Mouse (Mus musculus): ENCODE measurements at regions not wholly inside any gene's neighbourhood (a gene's known extent, or its start where the extent isn't known, plus 50 kb on each side); places are given as distances from the start of the nearest gene placed in this dataset.

GRCm38 (mm10) chr13:40608526-40608925 lies 129.7 kb downstream of the Tfap2a start:
- Histone ChIP-seq H3K9ac (ENCODE audit: low read length) (no peak overlapping the region), H3K4me3 (replicated peaks; ENCODE audit: low read length) (no peak overlapping the region), H3K36me3 (ENCODE audit: control insufficient read depth, insufficient read depth, low read length) (no peaks in the 10 kb centered on the region), H3K27me3 (ENCODE audit: control insufficient read depth, insufficient read depth, low read length) (no peaks in the 10 kb centered on the region), H3K9me3 (replicated peaks; ENCODE audit: control insufficient read depth, low read length) (no peaks in the 10 kb centered on the region), H3K27ac (ENCODE audit: low read length) (no peak overlapping the region), H3K4me2 (ENCODE audit: low read depth, low read length) (no peak overlapping the region), H3K4me1 (ENCODE audit: control insufficient read depth, insufficient read depth, low read length) (peaks cover 6% of the 10 kb centered on the region; the same call in 1 of the 2 replicates)
- WGBS = 73% methylated on average over 4 of the region's 4 CpGs
- ATAC-seq (ENCODE audit: insufficient read depth, low FRiP score) = no peak

- Histone ChIP-seq H3K27me3 (ENCODE audit: control insufficient read depth, insufficient read depth, low read length) (no peaks in the 10 kb centered on the region), H3K4me3 (replicated peaks; ENCODE audit: low read length) (peak overlapping the region; percentile 17), H3K9me3 (replicated peaks; ENCODE audit: control insufficient read depth, low read length) (no peaks in the 10 kb centered on the region), H3K9ac (ENCODE audit: low read length) (peak overlapping the region; percentile 34; the same call in 1 of the 2 replicates), H3K36me3 (ENCODE audit: control insufficient read depth, insufficient read depth, low read length) (no peaks in the 10 kb centered on the region), H3K4me2 (ENCODE audit: low read depth, low read length) (peak overlapping the region; percentile 48), H3K27ac (ENCODE audit: low read length) (no peak overlapping the region), H3K4me1 (ENCODE audit: control insufficient read depth, insufficient read depth, low read length) (peaks cover 6% of the 10 kb centered on the region; the same call in 1 of the 2 replicates)
- WGBS = 33% methylated on average over 25 of the region's 25 CpGs
- ATAC-seq (ENCODE audit: insufficient read depth, low FRiP score) = peak; percentile 47; the same call in 1 of the 2 replicates
Measured at GRCm38 (mm10) chr13:40606405-40607271, 131.5 kb downstream of the Tfap2a start.

GRCm38 (mm10) chr13:40605686-40606404 lies 132.3 kb downstream of the Tfap2a start:
- Histone ChIP-seq H3K9me3 (replicated peaks; ENCODE audit: control insufficient read depth, low read length) (no peaks in the 10 kb centered on the region), H3K27ac (ENCODE audit: low read length) (no peak overlapping the region), H3K27me3 (ENCODE audit: control insufficient read depth, insufficient read depth, low read length) (no peaks in the 10 kb centered on the region), H3K4me1 (ENCODE audit: control insufficient read depth, insufficient read depth, low read length) (peaks cover 6% of the 10 kb centered on the region; the same call in 1 of the 2 replicates), H3K36me3 (ENCODE audit: control insufficient read depth, insufficient read depth, low read length) (no peaks in the 10 kb centered on the region), H3K4me2 (ENCODE audit: low read depth, low read length) (peak overlapping the region; percentile 48), H3K9ac (ENCODE audit: low read length) (0 out of 2 replicates have a peak overlapping the region, but pooled peaks have one; percentile 34), H3K4me3 (replicated peaks; ENCODE audit: low read length) (no peak overlapping the region; the same call in 1 of the 2 replicates)
- no peak for ATAC-seq (ENCODE audit: insufficient read depth, low FRiP score)
- WGBS = 53% methylated on average over 16 of the region's 16 CpGs

DNA sequence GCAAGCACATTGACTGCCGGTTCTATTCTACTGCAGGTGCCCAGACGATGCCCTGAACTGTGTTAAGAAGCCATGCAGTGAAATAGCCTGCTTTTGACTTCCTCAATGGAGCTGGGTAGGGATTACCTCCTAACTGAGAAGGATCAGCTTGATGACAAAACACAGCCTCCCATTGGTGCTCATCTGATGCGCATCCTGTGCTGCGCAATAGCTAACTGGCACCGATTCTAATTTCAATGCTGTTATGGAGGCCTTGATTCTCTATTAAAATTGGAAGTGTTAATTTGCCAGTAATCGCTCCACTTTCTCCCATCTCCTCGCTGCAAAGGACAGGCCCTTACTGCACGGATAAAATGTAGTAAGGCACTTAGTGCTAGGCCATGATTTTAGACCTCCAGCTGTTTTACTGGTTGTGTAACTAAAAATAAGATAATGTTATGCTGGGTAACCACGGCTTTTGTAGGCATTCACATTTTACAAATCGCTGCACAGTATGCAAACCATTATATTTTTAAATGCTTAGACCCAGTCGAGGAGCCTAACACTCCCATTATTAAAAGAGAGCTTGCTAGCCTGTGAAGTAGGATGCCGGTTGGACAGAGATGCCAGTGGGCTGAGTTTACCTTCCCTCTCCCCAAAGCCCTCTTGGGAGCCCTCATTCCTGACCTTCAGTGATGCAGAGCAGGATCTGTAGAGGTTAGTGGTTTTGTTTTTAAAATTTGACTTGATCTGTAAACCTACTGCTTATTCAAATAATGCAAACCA lies 163.0 kb downstream of the Tfap2a start:
- WGBS = 88% methylated on average over 12 of the region's 12 CpGs
- ATAC-seq (ENCODE audit: insufficient read depth, low FRiP score) = no peak
- H3K9ac ChIP-seq (ENCODE audit: low read length) = no peak overlapping the region

DNA sequence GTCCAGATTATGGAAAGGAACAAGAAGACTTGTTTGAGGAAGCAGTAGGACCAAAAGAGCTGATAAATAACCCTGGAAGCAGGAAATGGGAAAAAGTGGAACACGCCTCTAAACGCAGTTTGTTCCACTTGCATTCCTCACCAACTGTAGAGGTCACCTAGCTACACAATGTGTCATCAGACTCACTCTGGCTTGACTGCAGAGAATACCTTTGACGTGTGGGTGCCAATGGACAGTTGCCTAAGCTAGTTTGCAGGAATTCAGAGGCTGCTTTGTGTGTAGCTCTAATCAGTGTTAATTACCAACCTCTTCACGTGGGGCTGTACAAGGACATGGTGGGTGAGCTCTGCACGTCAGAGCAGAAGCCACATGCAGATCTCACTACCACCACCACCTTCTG lies 168.7 kb downstream of the Tfap2a start:
- Histone ChIP-seq H3K4me1 (ENCODE audit: control insufficient read depth, insufficient read depth, low read length) (no peaks in the 10 kb centered on the region), H3K4me2 (ENCODE audit: low read depth, low read length) (no peak overlapping the region), H3K36me3 (ENCODE audit: control insufficient read depth, insufficient read depth, low read length) (no peaks in the 10 kb centered on the region), H3K9ac (ENCODE audit: low read length) (no peak overlapping the region), H3K9me3 (replicated peaks; ENCODE audit: control insufficient read depth, low read length) (no peaks in the 10 kb centered on the region), H3K27me3 (ENCODE audit: control insufficient read depth, insufficient read depth, low read length) (no peaks in the 10 kb centered on the region), H3K27ac (ENCODE audit: low read length) (no peak overlapping the region), H3K4me3 (replicated peaks; ENCODE audit: low read length) (no peak overlapping the region)
- ATAC-seq (ENCODE audit: insufficient read depth, low FRiP score) = no peak
- WGBS = 69% methylated on average over 5 of the region's 5 CpGs

More for the DNA sequence above, 163.0 kb downstream of the Tfap2a start:
- H3K9me3 ChIP-seq (replicated peaks; ENCODE audit: control insufficient read depth, low read length) = no peaks in the 10 kb centered on the region
- no peaks in the 10 kb centered on the region for H3K36me3 ChIP-seq (ENCODE audit: control insufficient read depth, insufficient read depth, low read length)
- no peak overlapping the region for H3K4me2 ChIP-seq (ENCODE audit: low read depth, low read length)
- H3K4me1 ChIP-seq (ENCODE audit: control insufficient read depth, insufficient read depth, low read length) = no peaks in the 10 kb centered on the region
- H3K27ac ChIP-seq (ENCODE audit: low read length) = no peak overlapping the region
- H3K4me3 ChIP-seq (replicated peaks; ENCODE audit: low read length) = no peak overlapping the region
- H3K27me3 ChIP-seq (ENCODE audit: control insufficient read depth, insufficient read depth, low read length) = no peaks in the 10 kb centered on the region

- H3K4me3 ChIP-seq (replicated peaks; ENCODE audit: low read length) = no peak overlapping the region
- no peak for ATAC-seq (ENCODE audit: insufficient read depth, low FRiP score)
- H3K4me2 ChIP-seq (ENCODE audit: low read depth, low read length) = no peak overlapping the region
- no peak overlapping the region for H3K9ac ChIP-seq (ENCODE audit: low read length)
- H3K27ac ChIP-seq (ENCODE audit: low read length) = no peak overlapping the region
- H3K4me1 ChIP-seq (ENCODE audit: control insufficient read depth, insufficient read depth, low read length) = no peaks in the 10 kb centered on the region
- no peaks in the 10 kb centered on the region for H3K27me3 ChIP-seq (ENCODE audit: control insufficient read depth, insufficient read depth, low read length)
- 73% methylated on average over 3 of the region's 3 CpGs for WGBS
- no peaks in the 10 kb centered on the region for H3K9me3 ChIP-seq (replicated peaks; ENCODE audit: control insufficient read depth, low read length)
- H3K36me3 ChIP-seq (ENCODE audit: control insufficient read depth, insufficient read depth, low read length) = no peaks in the 10 kb centered on the region
Measured at GRCm38 (mm10) chr13:40567821-40568220, 170.4 kb downstream of the Tfap2a start.

DNA sequence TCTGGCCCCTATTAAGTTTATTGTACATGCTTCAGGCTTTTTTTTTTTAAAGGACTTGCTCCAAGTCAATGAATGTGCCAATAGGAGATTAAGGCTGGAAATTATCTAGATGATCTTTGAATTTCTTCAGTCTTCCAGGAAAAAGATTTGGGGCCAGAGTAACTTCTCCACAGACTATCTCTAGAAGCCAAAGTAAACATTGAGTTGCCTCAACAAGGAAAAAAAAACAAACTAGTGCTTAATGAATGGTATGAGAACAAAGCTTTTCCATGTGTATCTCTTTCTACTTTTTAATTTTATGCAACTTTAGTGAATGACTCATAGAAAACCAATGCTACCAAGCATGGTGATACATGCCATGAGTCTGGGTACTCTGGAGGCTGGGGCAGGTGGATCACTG lies 173.8 kb downstream of the Tfap2a start:
- Histone ChIP-seq H3K36me3 (ENCODE audit: control insufficient read depth, insufficient read depth, low read length) (no peaks in the 10 kb centered on the region), H3K4me3 (replicated peaks; ENCODE audit: low read length) (no peak overlapping the region), H3K27me3 (ENCODE audit: control insufficient read depth, insufficient read depth, low read length) (no peaks in the 10 kb centered on the region), H3K9ac (ENCODE audit: low read length) (no peak overlapping the region), H3K27ac (ENCODE audit: low read length) (no peak overlapping the region), H3K9me3 (replicated peaks; ENCODE audit: control insufficient read depth, low read length) (no peaks in the 10 kb centered on the region), H3K4me2 (ENCODE audit: low read depth, low read length) (no peak overlapping the region), H3K4me1 (ENCODE audit: control insufficient read depth, insufficient read depth, low read length) (no peaks in the 10 kb centered on the region)
- no peak for ATAC-seq (ENCODE audit: insufficient read depth, low FRiP score)

- ATAC-seq (ENCODE audit: insufficient read depth, low FRiP score) = no peak
- no peaks in the 10 kb centered on the region for H3K27me3 ChIP-seq (ENCODE audit: control insufficient read depth, insufficient read depth, low read length)
- H3K4me3 ChIP-seq (replicated peaks; ENCODE audit: low read length) = no peak overlapping the region
- H3K27ac ChIP-seq (ENCODE audit: low read length) = no peak overlapping the region
- H3K9ac ChIP-seq (ENCODE audit: low read length) = no peak overlapping the region
- no peaks in the 10 kb centered on the region for H3K9me3 ChIP-seq (replicated peaks; ENCODE audit: control insufficient read depth, low read length)
- H3K4me1 ChIP-seq (ENCODE audit: control insufficient read depth, insufficient read depth, low read length) = no peaks in the 10 kb centered on the region
- H3K4me2 ChIP-seq (ENCODE audit: low read depth, low read length) = no peak overlapping the region
- no peaks in the 10 kb centered on the region for H3K36me3 ChIP-seq (ENCODE audit: control insufficient read depth, insufficient read depth, low read length)
- 80% methylated on average over 7 of the region's 7 CpGs for WGBS
Measured at GRCm38 (mm10) chr13:40554368-40554767, 183.8 kb downstream of the Tfap2a start.

Data from stomach, embryonic 16.5 days (tissue).